Comparison of ENCODE assay signal across 9 mouse cellular contexts in the genomic region with DNA sequence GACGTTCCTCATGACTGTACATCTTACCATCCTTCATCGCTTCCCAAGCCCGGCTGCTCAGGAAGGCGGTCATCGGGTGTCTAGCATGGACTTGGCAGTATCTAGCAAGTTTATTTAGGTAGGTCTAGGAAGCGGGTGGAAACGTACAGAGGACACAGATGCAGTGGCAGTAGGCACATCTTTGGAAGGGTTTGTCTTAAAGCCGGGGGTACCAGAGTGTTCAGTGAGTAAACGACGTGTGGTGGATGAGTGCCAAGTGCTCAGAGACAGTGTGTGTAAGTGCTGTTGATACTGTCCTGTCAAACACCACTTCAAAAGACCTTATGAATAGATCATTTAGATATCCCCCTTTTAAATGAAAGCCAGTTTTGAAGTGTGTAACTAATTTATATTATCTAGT. TPM values are rescaled to one million over a fixed set of nuclear protein-coding genes. Genes with fewer than 3 reads are reported as not detected.
DNase-seq lines count a peak whose midpoint lies in the region; ATAC-seq lines count a peak whose summit lies in the region.
"Had no signal": no experiment of that assay in that cellular context is flagged by ENCODE, and none has a peak within 500 bp of the region (broad histone marks: within the 10 kb centered on the region; RNA-seq: fewer than 3 reads in every experiment).

No protein-coding gene starts in this region.

- no peaks in the 10 kb centered on the region for H3K27me3 ChIP-seq in kidney, embryonic 14.5 days (ENCODE audit: control insufficient read depth, insufficient read depth, low read length)
- H3K27me3 ChIP-seq in hindbrain, embryonic 15.5 days: no peaks in the 10 kb centered on the region
- H3K27me3 ChIP-seq in midbrain, embryonic 15.5 days (replicated peaks): no peaks in the 10 kb centered on the region

- DNase-seq in kidney, postnatal 25 days: no peak
- peak; percentile 11 for DNase-seq in embryo, embryonic 10 days (ENCODE audit: low spot score)
- no peak for DNase-seq in right cerebral cortex, postnatal 4 days
- DNase-seq in kidney, postnatal 36 days: no peak
- no peak for DNase-seq in cerebellum, adult 9-11 months

- WGBS in kidney, embryonic 14.5 days: 33% methylated on average over 10 of the region's 10 CpGs
- 48% methylated on average over 10 of the region's 10 CpGs for WGBS in hindbrain, embryonic 15.5 days
- 54% methylated on average over 10 of the region's 10 CpGs for WGBS in midbrain, embryonic 15.5 days

- H3K9ac ChIP-seq in kidney, embryonic 14.5 days (ENCODE audit: low read depth, low read length): peak overlapping the region; percentile 73
- H3K9ac ChIP-seq in hindbrain, embryonic 15.5 days: peak overlapping the region; percentile 79; the same call in 1 of the 2 replicates
- H3K9ac ChIP-seq in midbrain, embryonic 15.5 days: 0 out of 2 replicates have a peak overlapping the region, but pooled peaks have one; percentile 15

- peak overlapping the region; percentile 58 for H3K4me2 ChIP-seq in kidney, embryonic 14.5 days (replicated peaks; ENCODE audit: low read depth, low read length)
- H3K4me2 ChIP-seq in hindbrain, embryonic 15.5 days: peak overlapping the region; percentile 95
- peak overlapping the region; percentile 90 for H3K4me2 ChIP-seq in midbrain, embryonic 15.5 days

- H3K4me3 ChIP-seq in kidney, embryonic 14.5 days (ENCODE audit: low read length): peak overlapping the region; percentile 70
- peak overlapping the region; percentile 67 for H3K4me3 ChIP-seq in hindbrain, embryonic 15.5 days
- peak overlapping the region; percentile 68 for H3K4me3 ChIP-seq in midbrain, embryonic 15.5 days

- H3K9me3 ChIP-seq in kidney, embryonic 14.5 days (ENCODE audit: control insufficient read depth, low read length): no peaks in the 10 kb centered on the region
- no peaks in the 10 kb centered on the region for H3K9me3 ChIP-seq in hindbrain, embryonic 15.5 days
- H3K9me3 ChIP-seq in midbrain, embryonic 15.5 days: no peaks in the 10 kb centered on the region

- no peak overlapping the region for H3K27ac ChIP-seq in kidney, embryonic 14.5 days (ENCODE audit: low read depth, low read length)
- H3K27ac ChIP-seq in hindbrain, embryonic 15.5 days (replicated peaks): peak overlapping the region; percentile 51; the same call in 1 of the 2 replicates
- peak overlapping the region; percentile 45; the same call in 1 of the 2 replicates for H3K27ac ChIP-seq in midbrain, embryonic 15.5 days

- peaks cover 37% of the 10 kb centered on the region for H3K36me3 ChIP-seq in kidney, embryonic 14.5 days (ENCODE audit: control insufficient read depth, insufficient read depth, low read length)
- peaks cover 12% of the 10 kb centered on the region for H3K36me3 ChIP-seq in hindbrain, embryonic 15.5 days
- H3K36me3 ChIP-seq in midbrain, embryonic 15.5 days (replicated peaks): peaks cover 5% of the 10 kb centered on the region; the same call in 1 of the 2 replicates

- H3K4me1 ChIP-seq in kidney, embryonic 14.5 days (ENCODE audit: control insufficient read depth, insufficient read depth, low read length): 0 out of 2 replicates have a peak, but pooled peaks cover 10% of the 10 kb centered on the region
- peaks cover 16% of the 10 kb centered on the region for H3K4me1 ChIP-seq in hindbrain, embryonic 15.5 days (replicated peaks)
- H3K4me1 ChIP-seq in midbrain, embryonic 15.5 days: peaks cover 20% of the 10 kb centered on the region

- ATAC-seq in kidney, embryonic 14.5 days (ENCODE audit: low FRiP score, low TSS enrichment): no peak
- ATAC-seq in hindbrain, embryonic 15.5 days (ENCODE audit: low FRiP score, low read depth): no peak
- no peak for ATAC-seq in midbrain, embryonic 15.5 days (replicated peaks)

RNA-seq across cellular contexts. Expression of a gene that starts 1.1 kb away (rescaled TPM):
- 68.8 and 68.9 TPM in 2 replicates for polyA plus RNA-seq in kidney, embryonic 14.5 days (2014; fragmentation: Nextera tagmentation; extraction: Ambion mirVana)
- 174 and 188 TPM in 2 replicates for polyA plus RNA-seq in hindbrain, embryonic 15.5 days (2015; fragmentation: Nextera tagmentation; extraction: Ambion mirVana)
- polyA plus RNA-seq in midbrain, embryonic 15.5 days (2015; fragmentation: Nextera tagmentation; extraction: Ambion mirVana): 162 and 199 TPM in 2 replicates

RNA-seq across cellular contexts. Expression of a gene that starts 32.7 kb away (rescaled TPM):
- polyA plus RNA-seq in kidney, embryonic 14.5 days (2014; fragmentation: Nextera tagmentation; extraction: Ambion mirVana): 31.9 and 63.3 TPM in 2 replicates
- polyA plus RNA-seq in hindbrain, embryonic 15.5 days (2015; fragmentation: Nextera tagmentation; extraction: Ambion mirVana): 27.8 and 29.5 TPM in 2 replicates
- polyA plus RNA-seq in midbrain, embryonic 15.5 days (2015; fragmentation: Nextera tagmentation; extraction: Ambion mirVana): 30.8 and 31.0 TPM in 2 replicates

RNA-seq across cellular contexts. Expression of a gene that starts 52.7 kb away (rescaled TPM):
- polyA plus RNA-seq in kidney, embryonic 14.5 days (2014; fragmentation: Nextera tagmentation; extraction: Ambion mirVana): 3.1 and 3.4 TPM in 2 replicates
- polyA plus RNA-seq in hindbrain, embryonic 15.5 days (2015; fragmentation: Nextera tagmentation; extraction: Ambion mirVana): 1.4 and 3.1 TPM in 2 replicates
- polyA plus RNA-seq in midbrain, embryonic 15.5 days (2015; fragmentation: Nextera tagmentation; extraction: Ambion mirVana): 2.6 and 5.1 TPM in 2 replicates
- polyA plus RNA-seq: inflammation-experienced regulatory T-cells, adult 6 months had no signal

Comparison
In these comparisons a context has a peak if more than half of its experiments do, and no peak if none do; other contexts are left out.
1. H3K9ac ChIP-seq: peak in every context shown above with its lines; median percentile 79 in hindbrain, embryonic 15.5 days; 73 in kidney, embryonic 14.5 days; 15 in midbrain, embryonic 15.5 days.